Mouse (Mus musculus) regulatory T cell (primary cell): ENCODE measurements around the gene Slc20a1.

ENCODE experiments used
- in situ Hi-C: fragments of 300-600 bp; cut with MboI, MseI; formaldehyde crosslinking; loops from one replicate; pipeline ENCODE4 v1.15.1; 2025; ENCODE audit warnings: high pct_unique_total_duplicates

Gene Slc20a1

DNA sequence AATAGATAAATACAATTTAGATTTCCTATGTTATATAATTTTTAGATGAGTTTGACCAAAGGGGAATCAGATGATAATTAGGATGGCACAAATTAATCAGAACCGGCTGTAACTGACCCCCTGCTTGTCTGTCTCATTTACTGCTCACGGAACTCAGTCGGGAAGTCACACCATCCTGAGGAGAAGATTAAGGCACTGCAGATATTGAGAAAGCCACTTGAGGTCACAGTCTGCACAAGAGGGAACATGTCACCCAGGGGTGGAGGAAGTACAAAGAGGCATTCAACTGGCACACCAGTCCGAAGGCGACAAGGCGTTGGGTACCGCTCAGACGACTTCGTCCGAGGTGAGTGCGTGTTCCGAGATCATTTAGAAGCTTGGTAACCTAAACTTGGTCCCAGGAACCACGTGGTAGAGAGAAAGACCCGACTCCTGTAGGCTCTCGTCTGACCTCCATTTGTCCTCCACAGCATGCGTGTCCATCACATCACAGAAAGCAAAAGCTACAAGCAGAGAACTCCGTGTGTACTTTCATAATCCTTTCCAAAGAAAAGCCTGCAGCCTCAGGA is 26.8 kb downstream of the Slc20a1 start:
- in situ Hi-C loops, result no loop called here

DNA sequence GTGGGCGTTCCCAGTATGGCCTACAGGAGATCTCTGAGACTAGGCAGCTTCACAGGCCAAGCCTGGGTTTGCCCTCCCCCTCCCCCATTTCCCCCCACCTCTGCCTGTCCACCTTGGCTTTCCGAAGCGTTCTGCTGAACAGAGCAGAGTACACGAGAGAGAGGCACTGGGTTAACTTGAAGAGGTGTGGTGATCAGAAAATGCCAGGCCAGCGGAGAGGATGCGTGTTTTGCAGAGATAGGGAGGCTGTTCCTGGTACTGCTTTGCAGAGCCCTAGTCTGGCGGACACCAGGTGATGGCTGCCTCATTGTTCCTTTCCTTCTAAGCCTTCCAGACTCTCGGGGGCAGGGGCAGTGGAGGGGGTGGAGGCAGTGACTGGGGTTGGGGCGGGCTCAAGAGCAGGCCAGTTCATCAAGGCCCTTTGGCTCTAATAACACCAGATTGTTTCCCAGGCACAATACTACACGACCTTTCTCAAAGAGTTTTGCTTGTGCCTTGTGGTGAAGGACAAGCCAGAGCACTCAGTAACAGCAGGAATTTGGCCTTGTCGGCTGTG is 27.8 kb downstream of the Slc20a1 start:
- in situ Hi-C loops, result no loop called here

DNA sequence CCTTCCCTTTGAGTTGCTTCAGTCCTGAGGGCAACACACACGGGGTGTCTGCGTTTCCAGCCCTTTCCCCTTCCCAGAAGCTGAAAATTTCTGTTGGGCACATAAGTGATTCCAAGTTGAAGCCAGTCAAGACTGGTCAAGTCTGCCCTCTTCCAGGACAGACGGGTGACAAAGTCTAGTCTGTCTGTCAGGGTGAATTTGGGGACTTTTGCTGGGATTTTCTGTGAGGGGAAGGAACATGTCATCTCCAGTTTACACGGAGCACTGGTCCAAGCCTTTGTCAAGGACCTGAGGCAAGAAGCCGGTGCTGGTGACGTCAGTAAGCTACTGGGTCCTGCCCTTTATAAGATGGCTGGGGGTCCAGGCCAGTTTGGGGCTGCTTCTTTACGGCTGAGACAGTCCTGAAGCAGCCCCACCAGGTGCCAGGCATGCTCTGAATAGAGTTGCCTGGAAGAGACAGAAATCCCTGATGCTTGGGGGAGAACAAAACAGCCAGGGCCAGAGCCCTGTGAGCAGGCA is 28.5 kb downstream of the Slc20a1 start:
- in situ Hi-C loops, result no loop called here

DNA sequence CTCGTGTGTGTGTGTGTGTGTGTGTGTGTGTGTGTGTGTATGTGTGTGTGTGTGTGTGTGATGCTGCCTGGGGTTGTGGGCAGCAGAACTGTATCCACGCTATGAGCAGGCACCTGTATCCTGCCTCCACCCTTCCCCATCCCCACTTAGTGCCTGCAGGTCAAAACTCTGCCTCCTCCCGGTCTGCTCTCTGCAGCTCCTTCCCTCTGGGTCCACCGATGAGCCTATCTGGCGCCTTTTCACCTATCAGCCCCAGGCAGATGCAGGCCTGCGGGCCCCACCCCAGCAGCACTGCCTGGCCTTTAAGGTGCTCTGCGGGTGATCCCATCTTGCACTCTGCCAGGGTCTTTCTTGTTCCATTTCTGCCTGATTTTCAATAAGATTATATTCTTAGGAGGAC is 29.1 kb downstream of the Slc20a1 start:
- in situ Hi-C loops, result no loop called here

DNA sequence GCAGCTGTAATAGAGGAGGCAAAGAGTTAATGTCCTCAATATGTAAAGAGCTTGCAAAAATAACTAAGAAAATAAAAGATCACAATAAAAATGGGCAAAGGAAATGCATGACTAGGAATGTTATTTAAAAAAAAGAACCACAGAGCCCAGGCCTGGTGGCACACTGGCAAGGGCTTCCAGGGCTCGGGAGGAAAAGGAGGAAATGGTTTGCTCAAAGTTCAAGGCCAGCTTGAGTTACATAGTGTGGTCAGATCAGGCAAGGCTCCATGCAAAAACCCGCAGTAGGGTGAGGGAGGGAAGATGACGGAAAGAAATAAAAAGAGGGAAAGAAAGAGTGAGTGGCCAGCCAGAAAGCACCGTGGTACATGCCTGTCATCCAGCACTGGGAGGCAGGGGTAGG is 30.0 kb downstream of the Slc20a1 start:
- in situ Hi-C loops, result no loop called here

DNA sequence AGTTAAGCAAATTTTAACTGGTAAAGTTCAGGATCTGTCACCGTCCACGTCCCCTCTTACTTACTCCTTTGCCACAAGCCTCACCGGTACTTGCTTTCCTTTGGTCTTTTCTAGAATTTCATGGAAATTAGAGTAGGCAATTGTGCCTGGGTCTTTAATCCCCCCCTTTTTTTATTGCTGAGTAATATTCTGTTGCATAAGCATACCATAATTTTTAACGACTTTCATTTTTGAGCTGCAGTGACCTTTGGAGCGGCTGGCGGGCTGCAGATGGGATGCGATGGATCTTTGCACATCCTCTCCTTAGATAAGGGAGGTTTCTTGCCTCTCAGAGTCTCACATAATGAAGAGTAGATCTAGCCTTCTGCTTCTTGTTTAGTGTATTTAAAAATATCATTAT is 30.8 kb downstream of the Slc20a1 start:
- in situ Hi-C loops, result no loop called here

DNA sequence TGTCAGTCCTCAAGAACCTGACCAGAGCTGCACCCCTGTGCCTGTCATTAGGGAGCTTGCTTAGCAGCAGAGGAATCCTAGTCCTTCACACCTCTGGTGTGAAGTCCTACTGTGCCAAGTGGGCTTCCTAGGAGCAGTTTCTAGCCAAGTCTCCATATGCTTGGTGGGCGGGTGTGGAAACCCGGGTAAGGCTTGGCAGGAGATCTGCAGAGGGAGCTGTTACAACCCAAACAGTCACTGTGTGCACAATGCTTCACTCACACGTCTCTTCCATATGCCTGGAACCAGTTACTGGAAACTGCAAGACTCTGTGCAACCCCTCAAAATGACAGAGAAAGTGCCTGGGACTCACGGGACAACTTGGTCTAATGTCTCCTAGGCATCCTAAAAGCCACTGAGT is 33.5 kb downstream of the Slc20a1 start:
- in situ Hi-C loops, result no loop called here

DNA sequence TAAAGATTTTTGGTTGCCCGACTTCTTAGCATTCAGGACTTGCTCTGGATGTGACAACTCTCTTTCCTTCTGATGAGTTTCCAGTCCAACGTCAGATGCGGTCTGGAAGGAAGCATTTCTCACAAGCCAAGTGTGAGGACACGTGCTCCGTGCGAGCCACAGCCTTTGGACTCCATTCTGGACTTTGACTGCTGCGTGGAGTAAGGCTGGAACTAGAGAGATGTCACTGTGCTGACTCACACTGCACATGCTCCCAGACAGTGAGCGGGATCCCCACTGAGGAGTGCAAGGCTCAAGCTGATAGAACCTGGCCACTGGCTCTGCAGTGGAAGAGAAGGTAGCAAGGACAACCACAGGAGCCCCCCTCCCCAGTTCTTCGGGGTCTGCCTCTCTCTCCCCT is 33.9 kb downstream of the Slc20a1 start:
- in situ Hi-C loops, result no loop called here

DNA sequence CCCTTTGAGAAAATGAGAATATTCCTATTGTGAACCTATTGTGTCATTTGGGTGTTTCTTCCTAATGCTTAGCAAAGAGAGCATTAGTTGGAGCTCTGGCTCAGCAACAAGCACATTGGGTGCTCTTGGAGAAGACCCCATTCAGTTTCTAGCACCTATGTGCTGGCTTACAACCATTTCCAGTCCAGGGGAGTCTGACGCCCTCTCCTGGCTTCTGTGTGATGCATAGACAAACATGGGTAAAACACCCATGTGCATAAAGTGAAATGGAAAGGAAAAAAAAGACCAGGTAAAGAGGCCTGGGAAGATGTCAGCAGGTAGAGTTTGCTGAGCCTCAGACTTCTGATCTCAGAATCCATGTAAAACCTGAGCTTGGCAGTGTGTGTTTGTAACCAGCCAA is 34.7 kb downstream of the Slc20a1 start:
- in situ Hi-C loops, result no loop called here

DNA sequence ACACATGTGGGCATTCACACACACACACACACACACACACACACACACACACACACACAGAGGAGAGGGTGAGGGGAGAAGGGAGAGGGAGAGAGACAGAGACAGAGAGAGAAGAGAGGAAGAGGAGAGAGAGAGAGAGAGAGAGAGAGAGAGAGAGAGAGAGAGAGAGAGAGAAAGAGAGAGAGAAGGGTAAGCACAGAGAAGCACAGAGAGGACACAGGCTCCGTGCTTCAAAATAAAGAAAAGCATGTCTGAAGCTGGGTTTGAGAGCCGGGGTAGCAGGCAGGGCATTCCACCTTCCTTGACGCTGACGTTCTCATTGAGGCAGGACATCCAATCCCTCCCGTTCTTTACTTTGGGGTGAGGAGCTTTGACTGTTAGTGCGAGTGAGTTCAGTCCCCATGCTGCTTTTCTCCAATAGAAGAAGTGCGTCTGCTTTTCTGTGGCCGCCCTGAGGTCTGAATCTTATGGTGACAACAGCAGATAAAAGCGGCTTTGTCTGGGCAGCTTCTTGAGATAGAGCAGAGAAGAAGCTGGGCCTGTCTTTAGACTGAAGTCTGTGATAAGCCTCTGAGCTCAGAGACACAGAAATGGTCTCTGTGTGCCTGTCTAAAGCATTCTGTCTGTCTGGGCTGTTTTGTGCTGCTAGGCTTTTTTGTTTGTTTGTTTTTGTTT is 35.4 kb downstream of the Slc20a1 start:
- in situ Hi-C loops, result no loop called here

DNA sequence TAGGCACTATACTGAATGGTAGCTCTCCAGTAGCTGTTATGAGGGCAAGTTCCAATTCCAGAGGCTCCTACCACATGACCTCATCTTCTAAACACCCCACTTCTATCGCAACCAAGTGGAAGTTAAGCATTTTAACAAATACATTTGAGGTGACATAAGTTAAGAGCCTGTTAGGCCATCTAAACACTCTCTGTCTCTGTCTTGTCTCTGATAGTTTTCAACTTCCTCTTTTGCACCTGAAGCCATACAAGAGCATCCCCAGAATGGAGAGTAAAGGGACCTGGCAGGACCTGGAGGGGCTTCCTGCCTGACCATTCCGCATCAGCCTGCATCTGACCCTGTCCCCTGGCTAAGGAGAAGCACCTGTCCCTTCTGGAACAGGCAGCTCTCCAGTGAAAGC is 36.2 kb downstream of the Slc20a1 start:
- in situ Hi-C loops, result no loop called here

DNA sequence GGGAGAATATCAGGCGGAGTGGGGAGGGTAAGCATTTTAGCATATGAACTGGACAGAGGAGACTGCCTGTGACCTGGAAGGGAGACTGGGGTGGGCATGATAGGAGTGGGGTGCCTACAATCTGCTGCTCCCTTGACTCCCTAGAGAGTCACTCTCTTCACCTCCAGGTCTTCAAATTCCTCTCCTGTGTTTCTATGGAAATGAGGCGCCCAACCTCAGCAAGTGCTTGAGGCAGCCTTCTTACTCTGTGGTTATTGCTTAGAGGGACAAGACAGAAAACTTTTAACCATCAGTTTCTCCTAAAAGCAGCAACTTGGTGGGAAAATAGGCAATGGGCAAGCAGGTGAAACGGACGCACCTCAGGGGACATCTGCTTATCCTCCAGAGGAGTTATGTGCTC is 38.0 kb downstream of the Slc20a1 start:
- in situ Hi-C loops, result no loop called here

DNA sequence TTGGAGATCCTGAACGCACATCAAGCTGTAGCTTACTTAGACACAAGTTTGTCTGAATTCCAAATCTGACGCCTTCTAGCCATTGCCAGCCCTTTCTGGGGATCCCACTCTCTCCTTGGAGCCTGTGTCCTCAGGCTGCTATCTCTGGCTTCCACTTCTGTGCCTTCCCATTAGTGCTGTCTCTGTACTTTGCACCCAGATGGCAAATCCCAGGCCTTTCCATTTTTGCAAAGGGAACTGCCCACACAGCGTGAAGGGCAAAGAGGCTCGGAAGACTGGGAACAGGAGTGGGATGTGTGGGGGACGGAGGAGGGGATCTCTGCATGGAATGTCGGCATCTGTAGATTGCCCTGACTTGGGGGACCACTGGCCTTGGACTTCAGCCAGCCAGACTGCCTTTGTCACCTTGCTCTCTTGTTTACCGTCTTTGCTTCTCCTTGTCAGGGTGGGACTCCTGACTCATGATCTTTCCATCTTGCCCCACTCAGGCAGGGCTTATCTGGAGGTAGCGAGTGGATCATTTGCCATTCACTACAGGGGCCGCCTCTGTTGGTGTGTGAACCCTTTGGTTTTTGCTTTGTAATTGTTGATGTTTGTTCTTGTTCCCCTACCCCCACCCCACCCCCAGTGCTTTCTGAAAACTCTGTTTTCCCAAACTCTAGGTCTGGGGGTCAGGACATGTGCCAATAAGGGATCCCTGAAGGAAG is 42.3 kb downstream of the Slc20a1 start:
- in situ Hi-C loops, result no loop called here

DNA sequence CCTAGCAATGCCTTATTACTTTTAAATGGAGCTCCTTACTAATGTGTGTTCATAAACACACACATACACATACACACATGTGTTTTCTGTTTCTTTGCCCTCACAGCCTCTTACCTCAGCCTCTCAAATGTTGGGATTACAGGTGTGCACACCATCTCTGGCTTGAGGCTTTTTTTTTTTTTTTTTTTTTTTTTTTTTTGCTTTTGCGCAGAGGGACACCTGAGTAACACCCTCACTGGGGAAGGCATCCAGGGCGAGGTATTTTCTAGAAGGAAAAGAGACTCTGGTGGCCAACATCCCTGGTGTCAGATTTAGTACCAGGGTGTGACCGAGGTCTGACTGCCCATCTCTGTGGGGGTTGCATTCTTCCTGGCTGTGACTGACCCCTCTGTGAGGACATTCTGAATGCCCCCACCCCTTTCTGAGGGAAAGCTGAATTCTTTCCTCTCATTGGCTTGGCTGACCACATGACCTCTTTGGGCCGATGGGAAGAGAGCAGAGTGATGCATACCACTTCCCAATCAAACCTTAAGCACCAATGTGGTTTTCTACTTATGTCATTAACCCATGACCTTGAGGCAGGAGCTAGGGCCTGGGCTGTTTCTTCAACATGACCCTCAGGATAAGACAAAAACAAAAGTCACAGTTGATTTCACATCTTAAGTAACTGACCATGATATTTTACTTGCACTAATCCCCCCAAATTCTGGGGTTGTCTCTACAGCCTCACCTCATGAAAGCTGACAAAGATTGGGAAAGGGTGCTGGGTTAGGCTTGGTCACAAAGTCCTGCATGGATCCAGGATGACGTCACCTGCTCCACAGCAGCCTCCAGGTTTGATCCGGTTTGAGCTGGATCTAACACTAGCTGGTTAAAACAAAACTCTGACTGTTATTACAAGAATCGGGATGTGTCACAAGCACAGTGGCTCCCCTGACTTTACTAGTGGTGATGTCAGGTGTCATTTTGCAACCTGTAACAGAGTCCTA is 43.6 kb downstream of the Slc20a1 start:
- in situ Hi-C loops, result no loop called here

DNA sequence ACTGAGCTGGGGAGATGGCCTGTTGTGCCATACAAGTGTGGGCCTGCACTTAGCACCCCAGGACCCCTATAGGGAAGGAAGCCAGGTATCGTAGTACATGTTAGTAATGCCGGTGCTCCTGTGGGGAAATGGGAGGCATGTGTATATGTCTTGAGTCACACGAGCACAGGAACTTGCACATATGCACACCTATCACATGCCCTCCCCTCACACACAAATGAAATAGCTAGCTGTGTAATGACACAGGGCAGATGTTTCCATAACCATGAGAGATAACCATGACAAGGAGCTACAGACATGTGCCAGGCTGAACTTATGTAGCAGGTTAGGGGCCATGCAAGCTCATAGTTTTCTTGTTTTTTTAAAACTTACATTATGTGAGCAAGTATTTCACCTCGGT is 44.4 kb downstream of the Slc20a1 start:
- in situ Hi-C loops, result no loop called here

DNA sequence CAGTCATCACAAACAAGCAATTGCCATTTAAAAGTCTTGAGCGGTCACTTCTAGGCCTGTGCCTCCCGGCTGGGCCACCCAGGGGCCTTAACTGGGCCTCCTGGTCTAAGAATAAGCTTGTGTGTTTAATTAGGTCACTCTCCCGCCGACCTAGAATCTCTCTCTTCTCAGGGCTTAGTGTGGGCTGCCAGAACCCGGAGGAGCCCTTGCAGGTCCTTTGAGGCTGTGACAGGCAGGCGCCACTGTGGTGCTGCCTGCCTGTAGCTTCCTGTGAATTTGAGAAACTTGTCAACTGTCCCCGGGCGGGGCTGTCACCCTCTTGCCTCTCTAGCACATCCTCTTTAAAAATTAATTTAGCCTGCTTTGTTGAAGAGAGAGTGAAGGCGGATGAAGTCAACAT is 45.2 kb downstream of the Slc20a1 start:
- in situ Hi-C loops, result no loop called here

DNA sequence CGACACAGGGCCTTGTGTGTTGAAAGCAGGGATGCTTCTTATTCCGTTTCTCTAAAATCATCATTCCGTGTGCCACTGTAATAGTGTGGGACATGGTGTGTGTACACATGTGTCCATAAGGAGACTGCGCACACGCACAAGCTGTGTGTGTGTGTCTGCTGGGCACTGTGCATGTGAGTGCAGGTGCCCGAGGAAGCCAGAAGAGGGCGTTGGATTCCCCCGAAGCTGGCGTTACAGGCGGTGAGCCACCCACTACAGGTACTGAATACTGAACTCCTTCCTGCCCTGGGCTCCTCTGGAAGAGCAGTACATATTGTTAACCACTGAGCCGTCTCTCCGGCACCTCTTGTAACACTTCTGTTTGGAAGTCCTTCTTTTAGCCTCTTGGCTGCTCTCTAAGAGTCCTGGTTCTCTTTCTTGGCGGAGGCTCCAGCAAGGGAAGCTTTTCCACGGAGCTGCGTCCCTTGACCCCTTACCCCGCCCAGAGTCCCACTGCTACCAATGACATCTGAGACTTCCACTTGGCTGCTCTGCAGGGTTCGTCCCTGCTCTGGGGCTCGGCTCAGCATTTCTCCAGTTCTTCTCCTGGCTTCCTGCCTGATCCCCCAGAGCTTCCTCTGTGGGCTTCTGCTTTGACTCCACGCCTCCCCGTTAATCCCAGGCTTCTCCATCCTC is 46.0 kb downstream of the Slc20a1 start:
- in situ Hi-C loops, result loop anchor here (5.0 kb wide), 1 partner anchor 87 kb away; no protein-coding TSS in a partner anchor

DNA sequence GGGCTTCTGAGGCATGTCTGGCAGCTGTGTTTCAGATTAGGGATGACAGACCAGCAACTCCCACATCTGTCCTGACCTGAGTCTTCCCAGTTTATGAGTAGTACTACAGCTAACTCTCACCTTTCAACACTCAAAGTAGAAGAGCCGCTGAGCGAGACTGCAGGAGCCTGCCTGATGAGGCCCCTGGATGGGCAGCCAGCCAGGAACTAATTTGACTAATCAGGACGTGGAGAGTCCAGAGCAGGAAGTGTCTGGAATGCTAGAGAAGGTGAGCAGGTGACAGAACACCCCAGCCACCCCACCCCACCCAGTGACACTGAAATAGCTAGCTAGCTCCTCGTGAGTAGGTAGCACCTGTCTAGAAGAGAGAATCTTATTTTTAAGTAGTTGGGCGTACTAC is 47.1 kb downstream of the Slc20a1 start:
- in situ Hi-C loops, result loop anchor here (5.0 kb wide), 1 partner anchor 88 kb away; no protein-coding TSS in a partner anchor

DNA sequence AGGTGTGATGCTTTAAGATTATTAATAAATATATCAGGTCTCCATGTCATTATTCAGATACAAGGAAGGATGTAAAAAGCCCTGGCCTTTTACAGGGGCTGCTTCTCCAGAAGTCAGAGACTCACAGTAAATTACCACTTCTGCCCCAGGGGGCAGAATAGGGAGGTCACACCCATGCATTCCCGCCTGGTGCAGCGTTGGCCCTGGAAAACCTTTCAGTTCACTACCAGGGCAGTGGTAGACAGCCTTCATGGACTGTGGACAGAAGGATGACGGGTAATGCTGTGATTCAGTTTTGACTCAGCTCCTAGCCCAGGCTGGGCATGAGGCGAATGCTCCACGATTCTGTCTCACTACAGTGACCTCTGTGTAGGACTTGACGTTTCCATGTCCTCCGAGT is 47.9 kb downstream of the Slc20a1 start:
- in situ Hi-C loops, result loop anchor here (5.0 kb wide), 1 partner anchor 89 kb away; no protein-coding TSS in a partner anchor

DNA sequence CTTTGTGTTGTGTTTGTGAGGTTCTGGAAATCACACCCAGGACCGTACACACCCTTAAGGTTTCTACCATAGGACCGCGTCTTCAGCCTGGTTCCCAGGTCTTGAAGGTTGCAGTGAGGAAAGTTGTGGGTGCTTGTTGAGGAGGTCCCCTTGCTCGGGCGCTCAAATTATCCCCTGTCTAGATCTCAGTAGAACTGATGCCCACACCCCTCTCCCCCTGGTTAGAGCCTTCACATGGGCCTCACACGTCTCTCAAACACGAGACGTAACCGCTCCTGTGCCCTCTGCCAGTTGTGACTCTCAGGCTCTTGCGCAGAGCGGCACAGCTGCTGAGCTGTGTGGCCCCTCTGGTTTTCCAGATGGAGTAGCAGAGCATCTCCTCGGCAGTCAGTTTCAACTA is 48.4 kb downstream of the Slc20a1 start:
- in situ Hi-C loops, result loop anchor here (5.0 kb wide), 1 partner anchor 90 kb away; no protein-coding TSS in a partner anchor

DNA sequence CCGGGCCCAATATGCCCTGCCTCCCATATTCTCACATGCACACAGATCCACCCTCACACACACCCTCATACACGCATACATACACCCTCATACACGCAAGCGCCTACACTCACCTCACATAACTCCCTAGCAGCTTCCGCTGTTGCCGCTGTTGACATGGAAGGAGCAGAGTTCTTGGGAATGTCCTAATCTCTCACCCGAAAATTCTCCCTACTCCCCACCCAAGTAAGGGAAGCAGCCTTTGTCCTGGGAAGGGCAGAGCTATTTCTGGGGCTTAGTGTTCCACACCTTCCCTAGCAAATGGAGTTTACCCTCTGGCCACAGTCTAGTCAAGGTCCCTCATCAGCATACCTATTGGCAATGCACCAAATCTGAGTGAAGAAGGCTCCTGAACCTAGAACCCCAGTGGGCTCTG is 49.1 kb downstream of the Slc20a1 start:
- in situ Hi-C loops, result loop anchor here (5.0 kb wide), 1 partner anchor 90 kb away; no protein-coding TSS in a partner anchor
